Mouse (Mus musculus) megakaryocyte, embryonic 14.5 days (primary cell): ENCODE results near the gene Mfsd4a.

ENCODE experiments used
- FLI1 ChIP-seq: IDR thresholded peaks from 2 replicates; pipeline ENCODE4 v1.6.1; 2012; ENCODE audit warnings: low read length, inconsistent platforms, mixed read lengths
- GATA1 ChIP-seq: IDR thresholded peaks from 3 replicates; pipeline ENCODE4 v1.6.1; 2012; ENCODE audit warnings: mixed read lengths, low read length, inconsistent platforms, borderline replicate concordance

DNA sequence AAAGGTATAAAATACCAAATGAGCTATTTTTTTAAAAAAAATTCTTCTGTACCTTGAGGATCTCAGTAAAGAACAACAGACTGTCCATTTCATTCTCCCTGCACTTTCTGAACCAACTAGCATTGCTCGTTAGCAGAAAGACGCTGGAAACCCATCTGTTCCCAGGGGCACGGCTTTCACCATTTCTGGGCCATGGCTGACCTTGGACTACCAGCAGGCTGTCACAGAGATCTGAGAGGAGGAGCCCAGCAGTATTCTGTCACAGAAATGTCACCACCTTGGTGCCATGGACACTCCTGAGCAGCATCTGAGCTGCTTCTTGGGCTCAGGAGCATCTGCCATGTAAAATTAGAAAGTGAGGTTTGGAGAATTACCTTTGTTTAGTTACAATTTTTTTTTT is 30.1 kb downstream of the Mfsd4a start:
- TF ChIP-seq GATA1 (no peak), FLI1 (no peak)
